Mouse (Mus musculus): ENCODE measurements around the gene Shc3.

The Shc3 gene

GRCm38 (mm10) chr13:51568911-51569684 is at the start of gene Shc3:
Shc3 (minus strand) TSS chr13:51569419.
- DNase-seq (ENCODE audit: low read depth, low spot score), result no peak

GRCm38 (mm10) chr13:51618602-51619001 is 49.4 kb upstream of the Shc3 start:
- peak; percentile 30 for DNase-seq (ENCODE audit: low read depth, low spot score)

- DNase-seq (ENCODE audit: low read depth, low spot score), result peak; percentile 67
Measured at GRCm38 (mm10) chr13:51617861-51618260, 48.6 kb upstream of the Shc3 start.

- no peak for DNase-seq (ENCODE audit: low read depth, low spot score)
Measured at GRCm38 (mm10) chr13:51617306-51617705, 48.1 kb upstream of the Shc3 start.

- no peak for DNase-seq (ENCODE audit: low read depth, low spot score)
Measured at GRCm38 (mm10) chr13:51616417-51617044, 47.3 kb upstream of the Shc3 start.

GRCm38 (mm10) chr13:51615815-51616214 is 46.6 kb upstream of the Shc3 start:
- no peak for DNase-seq (ENCODE audit: low read depth, low spot score)

- no peak for DNase-seq (ENCODE audit: low read depth, low spot score)
Measured at GRCm38 (mm10) chr13:51611500-51611899, 42.3 kb upstream of the Shc3 start.

DNA sequence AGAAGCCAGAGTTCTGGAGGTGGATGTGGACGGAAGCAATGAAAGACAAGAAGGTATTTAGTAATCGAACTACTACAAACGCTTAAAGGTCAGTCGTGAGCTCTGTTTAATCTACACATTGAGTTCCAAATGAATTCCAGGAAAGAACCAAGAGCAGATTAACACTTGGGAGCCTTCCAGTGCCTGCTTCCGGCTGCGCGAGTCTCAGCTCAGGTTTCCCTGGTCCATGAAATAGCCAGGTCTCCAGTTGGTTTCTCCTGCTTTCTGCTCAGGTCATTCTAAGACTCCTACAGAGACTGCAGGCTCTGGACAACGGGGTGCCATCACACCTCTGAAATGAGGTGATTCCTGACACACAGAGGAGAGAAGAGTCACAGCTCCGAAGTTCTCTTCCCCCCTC is 41.8 kb upstream of the Shc3 start:
- DNase-seq (ENCODE audit: low read depth, low spot score), result no peak

DNA sequence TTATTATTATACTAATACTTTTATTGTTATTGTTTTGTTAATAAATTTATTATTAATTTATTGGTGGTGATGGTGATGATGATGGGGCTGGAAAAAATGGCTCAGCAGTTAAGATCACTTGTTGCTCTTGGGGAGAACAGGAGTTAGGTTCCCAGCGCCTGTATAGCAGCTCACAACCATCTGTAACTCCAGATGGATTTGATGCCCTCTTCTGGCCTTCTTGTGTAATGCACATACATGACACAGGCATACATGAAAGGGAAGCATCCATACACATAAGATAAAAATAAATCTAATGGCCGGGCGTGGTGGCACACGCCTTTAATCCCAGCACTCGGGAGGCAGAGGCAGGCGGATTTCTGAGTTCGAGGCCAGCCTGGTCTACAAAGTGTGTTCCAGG is 40.0 kb upstream of the Shc3 start:
- DNase-seq (ENCODE audit: low read depth, low spot score), result no peak

- DNase-seq (ENCODE audit: low read depth, low spot score), result no peak
Measured at GRCm38 (mm10) chr13:51603894-51604244, 34.6 kb upstream of the Shc3 start.

GRCm38 (mm10) chr13:51603221-51603893 is 34.1 kb upstream of the Shc3 start:
- DNase-seq (ENCODE audit: low read depth, low spot score), result no peak

GRCm38 (mm10) chr13:51602764-51603163 is 33.5 kb upstream of the Shc3 start:
- no peak for DNase-seq (ENCODE audit: low read depth, low spot score)

DNA sequence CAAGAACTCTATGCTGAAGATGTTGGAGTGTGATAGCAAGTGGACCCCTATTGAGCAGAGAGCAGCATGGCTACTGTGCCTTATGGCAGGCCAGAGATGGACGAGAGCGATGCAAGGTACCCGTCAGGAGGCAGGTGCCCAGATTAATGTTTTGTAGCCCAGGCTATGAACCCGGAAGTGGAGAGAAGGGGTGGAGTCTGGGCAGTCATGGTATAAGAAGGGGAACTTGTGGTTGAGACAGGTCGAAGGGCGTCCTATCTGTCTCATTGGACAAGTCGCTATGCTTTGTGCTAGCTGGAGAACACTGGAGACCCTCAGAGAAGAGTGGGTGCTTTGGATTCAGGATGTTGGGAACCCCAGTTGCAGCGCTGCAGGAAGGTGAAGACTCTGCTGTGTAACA is 30.9 kb upstream of the Shc3 start:
- DNase-seq (ENCODE audit: low read depth, low spot score), result no peak

DNA sequence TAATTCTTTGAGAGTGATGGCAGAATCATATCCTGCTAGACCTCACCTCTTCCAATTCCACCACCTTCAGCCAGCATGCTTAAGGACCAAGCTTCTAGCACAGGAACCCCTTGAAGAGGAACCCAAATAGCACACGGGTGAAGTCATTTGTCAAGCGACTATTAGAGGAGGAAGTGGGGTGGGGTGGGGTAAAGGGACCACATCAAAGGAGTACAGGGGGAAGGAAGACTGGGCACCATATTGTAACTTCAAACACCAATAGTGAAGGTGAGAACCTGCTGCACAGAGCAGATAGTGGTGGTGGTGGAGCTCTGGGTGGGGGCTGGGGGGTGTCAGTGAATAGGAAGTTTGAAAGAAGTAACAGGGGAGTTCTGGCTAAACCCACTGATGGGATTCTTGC is 28.8 kb upstream of the Shc3 start:
- DNase-seq (ENCODE audit: low read depth, low spot score), result peak; percentile 51

- no peak for DNase-seq (ENCODE audit: low read depth, low spot score)
Measured at GRCm38 (mm10) chr13:51595404-51595803, 26.2 kb upstream of the Shc3 start.

DNA sequence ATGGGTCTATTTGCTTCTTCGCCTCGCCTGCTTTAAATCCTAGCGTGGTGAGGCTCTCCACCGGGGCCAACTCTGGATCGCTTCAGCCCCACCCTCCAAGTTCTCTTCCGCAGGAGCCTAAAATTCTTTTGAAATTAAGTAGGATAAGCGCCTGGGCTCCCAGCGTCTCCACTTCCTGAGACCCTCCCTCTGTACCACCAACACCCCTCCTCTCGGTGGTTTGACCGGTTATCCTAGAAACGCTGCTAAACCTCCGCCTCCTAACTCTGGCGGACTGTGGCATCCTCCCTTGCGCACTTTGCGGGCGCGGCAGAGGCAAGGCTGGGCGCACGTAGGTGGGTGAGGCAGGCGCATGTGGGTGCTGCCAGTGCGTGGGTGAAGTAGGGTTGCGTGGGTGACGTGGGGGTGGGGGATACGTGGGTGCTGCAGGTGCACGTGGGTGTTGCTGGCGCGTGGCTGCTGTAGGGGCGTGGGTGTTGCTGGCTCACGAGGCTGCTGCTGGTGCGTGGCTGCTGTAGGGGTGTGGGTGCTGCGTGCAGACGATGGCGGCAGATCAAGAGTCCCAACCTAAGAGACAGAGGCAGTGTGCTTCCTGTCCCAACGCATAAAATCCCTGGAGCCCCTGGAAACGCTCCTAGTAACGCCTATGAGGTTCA is 25.6 kb upstream of the Shc3 start:
- DNase-seq (ENCODE audit: low read depth, low spot score), result peak; percentile 17

GRCm38 (mm10) chr13:51588005-51588404 is 18.8 kb upstream of the Shc3 start:
- DNase-seq (ENCODE audit: low read depth, low spot score), result no peak

DNA sequence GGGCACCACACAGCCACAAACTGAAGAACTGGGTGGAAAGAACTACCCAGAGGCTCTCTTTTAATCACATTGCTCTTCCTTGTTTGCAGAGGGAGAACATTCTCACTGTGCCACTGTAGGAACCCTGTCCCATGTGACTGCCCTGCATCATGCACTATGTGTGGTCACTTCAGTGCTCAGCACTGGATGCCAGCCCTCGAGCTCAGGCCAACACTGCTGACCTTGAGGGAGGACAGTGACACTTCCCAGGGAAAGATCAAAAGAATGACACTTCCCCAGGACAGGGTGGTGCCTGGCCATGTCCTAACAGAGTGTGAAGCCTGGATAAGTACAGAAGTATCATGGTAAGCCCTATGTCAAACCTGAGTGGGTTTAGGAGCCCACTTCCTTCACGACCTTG is 13.0 kb upstream of the Shc3 start:
- DNase-seq (ENCODE audit: low read depth, low spot score), result no peak

DNA sequence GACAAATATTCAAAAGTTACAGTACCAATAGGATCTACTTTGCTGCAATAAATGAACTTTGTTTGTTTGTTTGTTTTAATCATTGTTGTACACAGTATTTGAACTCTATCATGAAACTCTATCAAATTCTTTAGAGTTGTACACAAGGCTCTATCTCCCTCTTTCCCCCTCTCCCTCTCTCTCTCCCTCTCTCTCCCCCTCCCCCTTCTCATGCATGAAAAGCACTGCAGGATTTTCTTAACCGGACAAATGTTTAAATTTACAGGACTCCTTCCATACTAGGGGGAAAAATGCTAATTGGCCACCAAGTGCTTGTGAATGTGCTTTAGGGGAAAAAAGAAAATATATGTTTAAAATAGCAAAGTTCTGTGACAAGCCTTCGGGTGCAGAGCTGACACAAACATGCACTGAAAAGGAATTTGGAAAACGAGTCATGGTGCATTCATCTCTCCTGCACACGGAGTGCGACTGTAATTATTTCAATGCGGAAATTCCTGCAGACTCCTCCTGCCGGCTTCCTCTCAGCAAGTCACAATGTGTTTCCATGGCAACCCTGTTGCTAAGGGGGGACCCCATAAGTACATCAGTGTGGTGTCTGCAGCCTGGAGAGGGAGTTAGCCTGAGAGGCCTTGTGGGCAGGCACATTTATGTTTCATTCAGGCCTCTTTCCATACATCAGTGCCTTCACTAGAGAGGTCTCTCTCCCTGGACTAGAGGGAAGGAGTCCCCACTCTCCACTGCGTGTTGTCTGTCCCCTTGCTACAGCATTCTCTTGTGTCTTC is 11.2 kb upstream of the Shc3 start:
- no peak for DNase-seq (ENCODE audit: low read depth, low spot score)

DNA sequence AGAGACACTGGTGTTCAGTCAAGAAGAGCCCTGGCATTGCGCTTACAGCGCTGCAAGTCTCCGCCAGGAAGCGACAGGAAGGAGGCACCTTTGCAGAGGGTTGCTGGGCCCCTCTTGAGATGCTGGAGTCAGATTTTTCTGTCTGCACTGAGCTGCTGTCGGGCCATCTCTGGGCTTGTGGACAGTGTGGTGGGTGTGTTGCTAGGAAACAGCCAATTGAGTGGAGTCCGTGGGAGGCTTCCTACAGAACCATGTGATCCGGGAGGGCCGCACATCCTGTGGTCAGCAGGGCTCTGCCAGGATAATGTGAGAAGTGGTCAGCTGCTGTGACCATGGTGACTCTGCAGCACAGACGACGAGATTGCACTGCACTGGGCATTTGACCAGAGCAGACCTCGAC is 4.6 kb upstream of the Shc3 start:
- DNase-seq (ENCODE audit: low read depth, low spot score), result no peak

DNA sequence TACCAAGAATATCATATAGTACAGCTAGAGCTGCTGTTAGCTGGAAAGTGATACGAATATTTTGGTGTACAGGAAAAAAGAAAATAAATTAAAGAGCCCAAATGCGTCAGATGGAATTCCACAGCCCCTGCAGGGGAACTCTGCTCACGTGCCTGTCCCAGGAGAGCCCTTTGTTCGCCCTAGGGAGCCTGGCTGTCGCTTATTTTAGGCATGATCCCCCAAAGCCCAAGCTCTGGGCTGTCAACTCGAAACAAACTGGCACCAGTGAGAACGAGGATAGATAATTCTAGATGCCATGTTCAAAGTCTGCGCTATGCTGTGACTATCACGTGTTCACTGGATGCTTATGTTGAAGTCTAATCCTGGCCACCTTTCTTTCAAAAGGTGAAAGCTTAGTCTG is 892 bp upstream of the Shc3 start:
- DNase-seq (ENCODE audit: low read depth, low spot score), result no peak

- DNase-seq (ENCODE audit: low read depth, low spot score), result no peak
Measured at GRCm38 (mm10) chr13:51569685-51570068, 458 bp upstream of the Shc3 start.

Data from CD4-positive helper T cell, adult 2 months (primary cell).